Mouse (Mus musculus) midbrain, embryonic 15.5 days (tissue): ENCODE measurements around the gene Slx4ip. TPM values are rescaled to one million over a fixed set of nuclear protein-coding genes. Genes with fewer than 3 reads are reported as not detected.

Experiments used
- ATAC-seq: fragments of 200-750 bp; cut with Nextera tagmentation; replicated peaks from 2 replicates; pipeline ENCODE4 v1.8.0; 2017; ENCODE audit warnings: moderate TSS enrichment
- H3K27ac ChIP-seq: fragments of 300-500 bp; sonication (generic); 2 replicates; pipeline ENCODE4 v1.5.1; 2015; ENCODE audit warnings: mild to moderate bottlenecking, inconsistent platforms
- H3K27me3 ChIP-seq: fragments of 300-500 bp; sonication (generic); replicated peaks from 2 replicates; pipeline ENCODE4 v1.6.1; 2015; ENCODE audit warnings: inconsistent platforms
- H3K36me3 ChIP-seq: fragments of 300-500 bp; sonication (generic); replicated peaks from 2 replicates; pipeline ENCODE4 v1.6.1; 2015; ENCODE audit warnings: inconsistent platforms
- H3K4me1 ChIP-seq: fragments of 300-500 bp; sonication (generic); 2 replicates; pipeline ENCODE4 v1.6.1; 2015; ENCODE audit warnings: inconsistent platforms
- H3K4me2 ChIP-seq: fragments of 300-500 bp; sonication (generic); 2 replicates; pipeline ENCODE4 v1.6.1; 2015; ENCODE audit warnings: inconsistent platforms, mild to moderate bottlenecking, moderate library complexity
- H3K4me3 ChIP-seq: fragments of 300-500 bp; sonication (generic); 2 replicates; pipeline ENCODE4 v1.5.1; 2015; ENCODE audit warnings: mild to moderate bottlenecking, inconsistent platforms
- H3K9ac ChIP-seq: fragments of 300-500 bp; sonication (generic); 2 replicates; pipeline ENCODE4 v1.6.1; 2015; ENCODE audit warnings: mild to moderate bottlenecking, inconsistent platforms
- H3K9me3 ChIP-seq: fragments of 300-500 bp; sonication (generic); 2 replicates; pipeline ENCODE4 v1.6.1; 2016; ENCODE audit warnings: inconsistent platforms
- WGBS: fragments of 180-500 bp; shearing (Covaris S2); methylation state at CpG from one replicate; pipeline ENCODE4 v1.1.7; 2015; ENCODE audit warnings: mixed read lengths; 5-methylcytosine and 5-hydroxymethylcytosine counted together
- polyA plus RNA-seq: library from polyadenylated mRNA; unstranded; fragments of >200 nt; fragmentation: Nextera tagmentation; extraction: Ambion mirVana; gene quantifications from 2 replicates; pipeline ENCODE4 v1.2.1, GENCODE M21; 2015

The Slx4ip gene
- polyA plus RNA-seq, 1 experiment from 2014 or later = 16.2 TPM

DNA sequence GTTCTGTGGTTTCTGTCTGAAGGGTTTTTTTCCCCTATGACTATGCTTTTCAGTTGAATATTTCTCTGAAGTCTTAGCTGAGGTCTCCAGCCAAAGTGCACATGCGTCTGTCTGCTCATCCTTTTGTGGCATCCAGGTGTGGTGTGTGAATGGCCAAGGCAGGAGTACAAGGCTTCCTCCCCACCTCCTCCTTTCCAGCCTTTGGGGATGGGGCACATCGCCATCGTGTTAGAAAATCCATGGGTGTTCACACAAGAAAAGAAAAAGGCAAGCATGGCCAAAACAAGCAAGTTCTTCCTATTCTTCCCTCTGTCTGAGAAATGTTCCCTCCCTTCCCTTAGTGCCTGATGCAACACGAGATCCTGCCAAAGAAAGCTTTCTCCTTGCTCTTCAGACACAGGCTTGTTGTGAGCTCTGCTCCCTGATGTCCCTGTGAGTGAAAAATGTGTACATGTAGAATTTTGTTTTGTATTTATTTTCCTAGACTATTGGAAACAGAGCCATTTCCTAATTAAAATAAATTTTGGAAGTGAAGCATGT is 122.9 kb downstream of the Slx4ip start:
- Histone ChIP-seq H3K4me1 (no peaks in the 10 kb centered on the region), H3K4me3 (no peak overlapping the region), H3K9ac (no peak overlapping the region), H3K4me2 (no peak overlapping the region), H3K9me3 (no peaks in the 10 kb centered on the region), H3K27me3 (no peaks in the 10 kb centered on the region), H3K27ac (no peak overlapping the region), H3K36me3 (no peaks in the 10 kb centered on the region)
- no peak for ATAC-seq
- WGBS = 70% methylated on average over 4 of the region's 4 CpGs

- WGBS = 78% methylated on average over 2 of the region's 2 CpGs
- H3K27ac ChIP-seq = no peak overlapping the region
Measured at GRCm38 (mm10) chr2:137014423-137014822, 123.4 kb downstream of the Slx4ip start.

DNA sequence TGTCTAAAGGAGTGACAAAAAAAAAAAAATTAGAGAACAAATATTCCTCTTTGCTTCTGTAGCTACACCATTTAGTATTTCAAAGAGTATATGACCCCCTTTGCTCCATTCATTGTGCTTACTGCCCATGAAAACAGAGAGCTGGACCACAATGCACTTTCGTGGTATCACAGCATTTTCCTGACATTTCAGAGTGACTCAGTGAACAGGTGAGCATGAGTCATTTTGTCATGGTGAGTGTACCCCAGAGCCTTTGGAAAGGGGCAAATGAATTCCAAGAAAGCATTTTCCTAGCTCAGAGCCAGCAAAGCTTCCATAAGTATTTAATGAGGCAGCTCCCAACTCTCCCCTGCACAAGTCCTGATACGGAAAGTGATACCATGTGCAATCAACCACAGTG is 153.1 kb downstream of the Slx4ip start:
- 82% methylated on average over 2 of the region's 2 CpGs for WGBS
- H3K27me3 ChIP-seq = no peaks in the 10 kb centered on the region
- no peak overlapping the region for H3K27ac ChIP-seq
- H3K4me3 ChIP-seq = no peak overlapping the region
- H3K9ac ChIP-seq = no peak overlapping the region
- no peak overlapping the region for H3K4me2 ChIP-seq
- no peaks in the 10 kb centered on the region for H3K9me3 ChIP-seq
- no peaks in the 10 kb centered on the region for H3K36me3 ChIP-seq
- ATAC-seq = no peak
- H3K4me1 ChIP-seq = no peaks in the 10 kb centered on the region

More at GRCm38 (mm10) chr2:137014423-137014822, 123.4 kb downstream of the Slx4ip start:
- Histone ChIP-seq H3K9ac (no peak overlapping the region), H3K4me1 (no peaks in the 10 kb centered on the region), H3K27me3 (no peaks in the 10 kb centered on the region), H3K36me3 (no peaks in the 10 kb centered on the region), H3K9me3 (no peaks in the 10 kb centered on the region), H3K4me2 (no peak overlapping the region), H3K4me3 (no peak overlapping the region)
- no peak for ATAC-seq

GRCm38 (mm10) chr2:137049367-137049766 is 158.3 kb downstream of the Slx4ip start:
- no peaks in the 10 kb centered on the region for H3K9me3 ChIP-seq
- no peak for ATAC-seq
- WGBS = 75% methylated on average over 2 of the region's 2 CpGs
- H3K4me1 ChIP-seq = no peaks in the 10 kb centered on the region
- H3K36me3 ChIP-seq = no peaks in the 10 kb centered on the region
- H3K4me3 ChIP-seq = no peak overlapping the region
- H3K27me3 ChIP-seq = no peaks in the 10 kb centered on the region
- no peak overlapping the region for H3K9ac ChIP-seq
- H3K4me2 ChIP-seq = no peak overlapping the region
- H3K27ac ChIP-seq = no peak overlapping the region

GRCm38 (mm10) chr2:137049906-137050305 is 158.9 kb downstream of the Slx4ip start:
- Histone ChIP-seq H3K4me2 (no peak overlapping the region), H3K27ac (no peak overlapping the region), H3K27me3 (no peaks in the 10 kb centered on the region), H3K9ac (no peak overlapping the region), H3K36me3 (no peaks in the 10 kb centered on the region), H3K4me3 (no peak overlapping the region), H3K9me3 (no peaks in the 10 kb centered on the region), H3K4me1 (no peaks in the 10 kb centered on the region)
- no peak for ATAC-seq
- 76% methylated on average over 1 of the region's 1 CpGs for WGBS

DNA sequence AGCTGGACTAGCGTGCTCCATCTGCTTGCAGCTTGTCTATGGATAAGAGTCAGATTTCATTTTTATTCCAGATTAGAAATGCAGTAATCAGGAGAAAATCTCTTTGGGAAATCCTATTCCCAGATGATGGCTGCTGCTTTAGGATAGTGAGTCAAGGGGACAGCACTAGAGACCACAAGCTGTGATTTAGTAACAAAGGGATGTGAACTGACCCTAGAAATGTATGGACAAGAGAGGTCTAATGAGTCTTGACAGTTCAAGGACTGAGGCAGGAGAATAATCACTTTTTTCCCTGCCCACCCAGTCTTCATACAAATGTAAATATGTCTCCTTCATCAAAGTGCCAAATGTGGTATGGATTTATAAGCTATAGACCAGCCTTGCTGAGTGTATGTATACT is 172.8 kb downstream of the Slx4ip start:
- Histone ChIP-seq H3K4me3 (no peak overlapping the region), H3K27ac (no peak overlapping the region), H3K4me2 (no peak overlapping the region), H3K9me3 (no peaks in the 10 kb centered on the region), H3K27me3 (no peaks in the 10 kb centered on the region), H3K36me3 (no peaks in the 10 kb centered on the region), H3K9ac (no peak overlapping the region), H3K4me1 (0 out of 2 replicates have a peak, but pooled peaks cover 4% of the 10 kb centered on the region)
- ATAC-seq = no peak
- WGBS = 57% methylated on average over 1 of the region's 1 CpGs

DNA sequence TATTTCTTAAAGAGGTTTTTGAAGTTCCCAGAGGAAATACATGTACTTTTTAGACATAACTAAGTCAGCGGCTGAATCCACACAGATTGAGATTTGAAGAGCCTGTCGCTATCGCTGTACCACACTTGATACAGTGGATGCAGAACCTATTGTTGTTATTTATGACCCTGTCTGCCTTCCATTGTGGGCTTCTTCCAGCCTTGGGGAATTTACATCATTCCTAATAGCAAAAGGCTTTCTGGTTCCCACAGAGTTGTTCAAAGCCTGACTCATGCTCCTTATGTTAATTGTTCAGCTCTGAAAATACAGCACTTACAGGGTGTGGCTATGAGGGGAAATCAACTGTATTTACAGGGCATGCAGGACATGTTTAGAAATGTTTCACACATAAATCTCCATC is 173.5 kb downstream of the Slx4ip start:
- no peaks in the 10 kb centered on the region for H3K36me3 ChIP-seq
- no peak overlapping the region for H3K9ac ChIP-seq
- H3K4me3 ChIP-seq = no peak overlapping the region
- WGBS = 18% methylated on average over 3 of the region's 3 CpGs
- H3K4me2 ChIP-seq = no peak overlapping the region
- no peaks in the 10 kb centered on the region for H3K9me3 ChIP-seq
- H3K4me1 ChIP-seq = 0 out of 2 replicates have a peak, but pooled peaks cover 4% of the 10 kb centered on the region
- no peak overlapping the region for H3K27ac ChIP-seq
- no peaks in the 10 kb centered on the region for H3K27me3 ChIP-seq
- no peak for ATAC-seq

DNA sequence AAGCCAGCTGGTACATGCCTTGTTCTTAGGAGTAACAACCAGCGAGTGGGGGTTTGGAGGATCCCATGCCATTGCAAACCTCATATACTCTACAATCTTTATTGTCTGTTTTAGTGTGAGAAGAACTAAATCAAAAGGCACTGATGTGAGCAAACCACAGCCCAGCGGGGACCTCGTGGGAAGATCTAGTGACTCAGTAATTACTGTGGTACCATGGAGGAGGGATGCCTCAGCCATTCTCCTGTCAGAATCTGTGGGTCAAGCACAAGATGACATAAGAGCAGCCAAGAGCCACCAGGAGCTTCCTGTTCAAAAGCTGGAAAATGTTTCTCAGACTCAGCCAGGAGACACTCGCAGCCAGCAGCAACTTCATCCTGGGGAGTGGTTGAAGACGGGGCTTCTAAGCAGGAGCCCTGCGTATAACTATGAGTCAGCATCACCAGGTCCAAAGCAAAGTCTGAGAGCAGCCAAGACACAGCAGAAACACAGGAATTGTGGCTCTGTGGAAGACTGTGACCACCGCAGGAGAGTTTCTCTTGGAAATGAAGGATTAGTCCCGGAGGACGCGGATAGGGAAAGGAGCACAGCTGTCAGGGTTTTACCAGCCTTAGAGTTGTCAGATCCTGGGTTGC is 176.6 kb downstream of the Slx4ip start:
- no peak for ATAC-seq
- H3K9me3 ChIP-seq = no peaks in the 10 kb centered on the region
- no peak overlapping the region for H3K9ac ChIP-seq
- H3K4me3 ChIP-seq = no peak overlapping the region
- no peaks in the 10 kb centered on the region for H3K27me3 ChIP-seq
- H3K36me3 ChIP-seq = no peaks in the 10 kb centered on the region
- H3K4me2 ChIP-seq = no peak overlapping the region
- WGBS = 80% methylated on average over 10 of the region's 10 CpGs
- H3K27ac ChIP-seq = no peak overlapping the region
- H3K4me1 ChIP-seq = 0 out of 2 replicates have a peak, but pooled peaks cover 4% of the 10 kb centered on the region

- Histone ChIP-seq H3K27ac (peak overlapping the region; percentile 24), H3K27me3 (no peaks in the 10 kb centered on the region), H3K9ac (no peak overlapping the region), H3K4me3 (no peak overlapping the region), H3K4me2 (no peak overlapping the region), H3K36me3 (no peaks in the 10 kb centered on the region), H3K4me1 (peaks cover 16% of the 10 kb centered on the region), H3K9me3 (no peaks in the 10 kb centered on the region)
- ATAC-seq = peak; percentile 65
- 21% methylated on average over 16 of the region's 16 CpGs for WGBS
Measured at GRCm38 (mm10) chr2:137073473-137074312, 182.7 kb downstream of the Slx4ip start.

- H3K27ac ChIP-seq = no peak overlapping the region
- no peaks in the 10 kb centered on the region for H3K27me3 ChIP-seq
- H3K4me2 ChIP-seq = no peak overlapping the region
- H3K36me3 ChIP-seq = no peaks in the 10 kb centered on the region
- ATAC-seq = no peak
- no peaks in the 10 kb centered on the region for H3K9me3 ChIP-seq
- H3K4me3 ChIP-seq = no peak overlapping the region
- no peak overlapping the region for H3K9ac ChIP-seq
- H3K4me1 ChIP-seq = peaks cover 16% of the 10 kb centered on the region
- WGBS = 21% methylated on average over 2 of the region's 2 CpGs
Measured at GRCm38 (mm10) chr2:137074313-137074620, 183.2 kb downstream of the Slx4ip start.

DNA sequence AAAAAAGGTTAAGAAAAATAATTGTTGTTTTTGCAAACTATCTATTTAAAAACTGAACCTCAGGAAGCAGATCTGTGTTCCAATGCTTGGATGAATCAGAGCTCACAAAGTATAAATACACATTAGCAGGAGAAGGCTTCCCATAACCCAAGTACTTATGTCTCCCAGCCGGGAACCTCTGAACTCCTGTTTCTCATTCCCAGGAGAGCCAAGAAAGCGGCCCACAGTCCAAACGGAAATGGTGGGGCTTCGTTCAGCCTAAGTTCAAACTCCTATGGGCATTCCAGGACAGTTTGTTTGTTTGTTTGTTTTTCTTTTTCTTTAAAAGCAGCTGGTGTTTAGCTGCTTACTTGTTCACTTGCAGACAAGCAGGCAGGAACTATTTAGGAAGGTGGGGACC is 187.8 kb downstream of the Slx4ip start:
- 72% methylated on average over 4 of the region's 4 CpGs for WGBS
- Histone ChIP-seq H3K4me3 (no peak overlapping the region), H3K36me3 (no peaks in the 10 kb centered on the region), H3K4me1 (peaks cover 9% of the 10 kb centered on the region), H3K9me3 (no peaks in the 10 kb centered on the region), H3K9ac (no peak overlapping the region), H3K4me2 (no peak overlapping the region), H3K27ac (no peak overlapping the region), H3K27me3 (no peaks in the 10 kb centered on the region)
- ATAC-seq = no peak

DNA sequence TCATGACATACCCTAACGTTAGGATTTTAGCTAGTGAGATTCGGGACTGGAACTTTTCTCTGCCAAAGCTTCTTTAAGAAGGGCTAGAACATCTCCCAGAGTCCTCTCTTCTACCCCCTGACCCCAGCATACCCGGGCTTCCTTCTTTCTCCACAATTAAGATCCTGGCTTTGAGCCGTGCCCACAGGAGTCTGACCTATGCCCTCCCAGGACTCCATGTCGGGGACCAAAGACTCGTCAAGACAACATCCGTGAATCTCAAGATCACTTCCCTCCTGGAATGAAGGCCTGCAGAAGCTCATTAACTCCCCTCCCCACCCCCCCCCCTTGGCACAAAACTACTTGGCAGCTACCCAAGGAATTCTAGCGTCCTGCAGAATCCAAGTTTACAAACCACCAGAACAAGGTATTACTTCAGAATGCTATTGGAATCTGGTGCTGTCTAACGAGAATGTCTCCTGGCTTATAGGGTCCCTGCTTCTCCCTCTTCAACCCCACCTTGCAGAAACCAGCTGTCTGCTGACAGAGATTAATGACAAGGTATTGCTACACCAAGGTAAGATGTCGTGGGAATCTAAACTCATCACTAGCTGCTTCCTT is 188.8 kb downstream of the Slx4ip start:
- no peak for ATAC-seq
- no peak overlapping the region for H3K4me2 ChIP-seq
- 0 out of 2 replicates have a peak, but pooled peaks cover 3% of the 10 kb centered on the region for H3K4me1 ChIP-seq
- no peak overlapping the region for H3K27ac ChIP-seq
- H3K4me3 ChIP-seq = no peak overlapping the region
- H3K27me3 ChIP-seq = no peaks in the 10 kb centered on the region
- WGBS = 23% methylated on average over 10 of the region's 10 CpGs
- no peaks in the 10 kb centered on the region for H3K36me3 ChIP-seq
- H3K9me3 ChIP-seq = no peaks in the 10 kb centered on the region
- H3K9ac ChIP-seq = no peak overlapping the region
